Mouse (Mus musculus) heart, postnatal 25 days (tissue): ENCODE data around the gene Arhgap32. TPM values are rescaled to one million over a fixed set of nuclear protein-coding genes. Genes with fewer than 3 reads are reported as not detected.

Experiments used
- DNase-seq: peaks from one replicate; pipeline ENCODE4 v3.0.0; 2022; ENCODE audit warnings: low spot score
- intact Hi-C: fragments of 180-260 bp; cut with DNase I; formaldehyde crosslinking; loops from one replicate; pipeline ENCODE4 v1.15.1; 2025
- total RNA-seq, 2 experiments: library from RNA; stranded (reverse); gene quantifications; 2 replicates each; pipeline ENCODE4 v1.2.3; 2021

Gene Arhgap32
- total RNA-seq, 2 experiments from 2014 or later: 20.3 to 21.7 TPM

DNA sequence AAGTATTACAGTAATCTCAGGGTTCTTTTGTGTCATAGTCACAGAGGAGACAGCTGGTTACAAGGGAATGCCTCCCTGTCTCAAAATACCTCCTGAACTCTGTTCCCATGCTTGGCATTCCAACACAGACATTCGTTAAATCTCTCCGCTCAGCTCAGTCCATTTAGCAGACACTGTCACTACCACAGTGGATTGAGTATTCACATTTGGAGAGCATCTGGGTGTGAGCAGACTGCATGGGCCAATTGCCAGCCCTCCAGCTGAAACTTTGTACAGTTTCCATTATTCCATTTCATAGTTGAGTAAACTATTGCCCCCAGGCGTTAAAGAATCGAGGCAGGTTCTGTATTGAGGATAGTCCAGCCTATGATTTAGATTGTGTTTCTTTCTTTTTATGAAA lies 60.7 kb downstream of the Arhgap32 start:
- DNase-seq: no peak
- intact Hi-C loops: no loop called here

DNA sequence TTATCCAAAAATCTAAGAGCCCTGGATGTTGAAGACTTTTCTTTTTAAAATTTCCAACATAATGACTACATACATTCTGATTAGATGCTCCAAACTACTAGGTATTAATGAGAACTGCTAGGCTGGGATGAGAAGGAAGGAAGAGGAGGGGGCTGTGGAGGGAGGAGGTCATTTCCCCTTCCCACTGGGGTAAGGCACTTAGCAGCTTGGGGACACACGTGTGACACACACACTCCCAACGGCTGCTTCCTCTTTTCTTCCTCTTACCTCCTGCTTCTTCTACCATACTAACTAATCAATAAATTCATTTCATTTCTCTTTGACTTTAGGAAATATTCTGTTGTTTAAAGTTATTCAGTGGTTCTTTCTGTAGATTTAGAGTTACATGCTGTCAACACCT lies 65.2 kb downstream of the Arhgap32 start:
- intact Hi-C loops: no loop called here
- no peak for DNase-seq

DNA sequence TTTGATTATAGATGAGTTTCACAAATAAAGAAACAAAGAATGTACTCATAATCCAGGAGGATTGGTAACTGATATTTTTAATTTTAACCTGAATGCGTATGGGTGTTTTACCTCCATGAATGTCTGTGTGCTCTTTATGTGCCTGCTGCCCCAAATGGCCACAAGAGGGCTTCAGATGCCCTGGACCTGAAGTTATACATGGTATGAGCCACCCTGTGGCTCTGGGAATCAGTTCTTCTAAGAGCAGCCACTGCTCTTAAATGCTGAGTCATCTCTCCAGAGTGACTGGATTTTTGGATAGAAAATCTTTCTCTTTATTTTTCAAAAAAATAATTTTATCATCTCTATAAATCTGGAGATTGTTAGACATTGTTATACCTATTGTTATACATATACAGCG lies 70.6 kb downstream of the Arhgap32 start:
- DNase-seq: no peak
- intact Hi-C loops: no loop called here

- DNase-seq: no peak
- intact Hi-C loops: no loop called here
Observed at GRCm38 (mm10) chr9:32192295-32193073, 76.5 kb downstream of the Arhgap32 start.

- intact Hi-C loops: no loop called here
- no peak for DNase-seq
Observed at GRCm38 (mm10) chr9:32204450-32204990, 88.6 kb downstream of the Arhgap32 start.

DNA sequence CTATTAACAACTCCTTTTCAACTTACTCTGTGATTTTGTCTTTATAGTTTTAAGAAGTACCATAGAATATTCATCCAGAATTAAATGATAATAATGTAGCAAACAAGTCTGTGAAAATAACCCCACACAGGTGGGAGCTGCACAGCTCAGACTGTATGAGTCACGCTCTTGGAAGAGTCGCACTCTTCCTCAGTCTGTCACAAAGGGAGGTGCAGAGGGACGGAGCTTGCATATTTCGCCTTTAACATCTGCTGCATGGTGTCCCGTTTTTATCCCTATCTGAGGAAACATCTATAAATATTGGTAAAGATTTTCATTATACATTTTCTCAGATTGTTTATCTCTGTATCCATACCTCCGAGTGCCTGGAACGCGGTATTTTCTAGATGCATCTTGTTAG lies 91.2 kb downstream of the Arhgap32 start:
- intact Hi-C loops: no loop called here
- no peak for DNase-seq

DNA sequence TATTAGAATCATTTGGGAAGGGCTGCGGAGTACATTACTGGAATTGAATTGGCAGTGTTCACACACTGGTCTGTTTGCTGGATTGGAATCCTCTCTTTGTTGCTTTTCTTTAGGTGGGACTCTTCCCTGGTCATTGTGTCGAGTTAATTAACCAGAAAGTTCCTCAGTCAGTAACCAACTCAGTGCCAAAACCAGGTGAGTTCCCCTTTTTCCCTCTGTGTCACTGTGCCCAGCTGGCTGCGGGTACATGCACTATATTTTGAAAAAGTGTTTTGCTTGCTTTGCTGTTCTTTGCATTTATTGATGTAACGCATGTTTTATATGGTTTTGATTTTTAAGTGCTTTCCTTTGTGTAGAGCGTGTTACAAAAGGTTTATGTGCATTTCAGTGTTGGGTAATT lies 92.1 kb downstream of the Arhgap32 start:
- intact Hi-C loops: no loop called here
- no peak for DNase-seq

- no peak for DNase-seq
- intact Hi-C loops: no loop called here
Observed at GRCm38 (mm10) chr9:32216820-32217567, 101.1 kb downstream of the Arhgap32 start.

DNA sequence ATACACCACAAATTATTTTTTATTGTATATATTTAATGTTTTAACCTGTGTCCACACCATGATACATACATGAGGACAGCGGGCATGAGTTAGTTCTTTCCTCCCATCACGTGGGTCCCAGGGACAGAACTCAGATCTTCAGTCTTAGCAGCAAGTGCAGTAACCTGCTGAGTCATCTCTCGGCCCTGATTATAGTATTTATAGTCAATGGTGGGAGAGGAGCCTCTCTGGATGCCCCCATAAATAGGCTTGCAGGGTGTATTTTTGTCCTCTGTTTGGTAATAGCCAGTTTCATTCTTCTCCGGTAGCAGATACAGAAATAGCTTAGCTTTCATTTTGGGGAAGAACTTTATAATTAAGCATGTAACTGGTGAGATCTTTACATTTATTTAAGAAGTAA lies 103.5 kb downstream of the Arhgap32 start:
- DNase-seq: no peak
- intact Hi-C loops: no loop called here

GRCm38 (mm10) chr9:32222184-32222583 lies 106.2 kb downstream of the Arhgap32 start:
- intact Hi-C loops: no loop called here
- no peak for DNase-seq

- DNase-seq: no peak
- intact Hi-C loops: no loop called here
Observed at GRCm38 (mm10) chr9:32223739-32224529, 108.0 kb downstream of the Arhgap32 start.

- no peak for DNase-seq
- intact Hi-C loops: no loop called here
Observed at GRCm38 (mm10) chr9:32224937-32225336, 109.0 kb downstream of the Arhgap32 start.

DNA sequence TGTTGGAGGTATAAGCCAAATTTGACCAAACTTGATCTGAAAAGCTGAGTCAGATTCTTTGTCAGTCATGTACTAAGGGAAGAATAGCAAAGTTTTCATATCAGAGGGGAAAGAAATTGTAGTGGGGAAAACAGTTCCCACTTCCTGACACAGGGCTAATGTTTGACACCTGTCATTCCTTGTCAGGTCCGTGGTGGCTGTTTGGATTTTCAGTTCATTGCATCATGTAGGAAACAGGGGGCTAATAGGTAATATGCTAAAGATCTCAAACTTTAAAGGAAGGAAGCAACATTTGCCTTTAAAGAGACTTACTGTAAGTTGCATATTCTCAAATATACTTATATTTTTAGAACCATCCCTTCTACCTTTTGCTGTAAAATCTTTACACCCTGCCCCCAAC lies 109.6 kb downstream of the Arhgap32 start:
- intact Hi-C loops: no loop called here
- DNase-seq: no peak

DNA sequence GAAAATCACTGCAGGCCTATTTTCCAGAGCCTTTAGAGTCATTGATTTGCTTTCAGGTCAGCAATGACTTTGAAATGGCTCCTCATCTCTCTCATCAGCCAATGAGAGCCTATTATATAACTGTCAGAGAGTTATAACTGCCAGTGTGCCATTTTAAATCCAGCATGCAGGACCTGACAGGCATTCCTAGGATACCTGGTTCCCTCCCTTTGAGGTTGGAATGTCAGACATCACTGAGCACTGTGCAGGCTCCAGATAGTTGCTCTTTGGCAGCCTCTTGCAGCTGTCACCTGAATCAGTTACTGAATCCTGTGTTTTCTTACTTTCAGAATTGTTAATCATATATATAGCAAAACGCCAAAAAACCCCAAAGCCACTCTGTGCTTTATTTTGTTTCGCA lies 111.1 kb downstream of the Arhgap32 start:
- intact Hi-C loops: no loop called here
- DNase-seq: no peak

DNA sequence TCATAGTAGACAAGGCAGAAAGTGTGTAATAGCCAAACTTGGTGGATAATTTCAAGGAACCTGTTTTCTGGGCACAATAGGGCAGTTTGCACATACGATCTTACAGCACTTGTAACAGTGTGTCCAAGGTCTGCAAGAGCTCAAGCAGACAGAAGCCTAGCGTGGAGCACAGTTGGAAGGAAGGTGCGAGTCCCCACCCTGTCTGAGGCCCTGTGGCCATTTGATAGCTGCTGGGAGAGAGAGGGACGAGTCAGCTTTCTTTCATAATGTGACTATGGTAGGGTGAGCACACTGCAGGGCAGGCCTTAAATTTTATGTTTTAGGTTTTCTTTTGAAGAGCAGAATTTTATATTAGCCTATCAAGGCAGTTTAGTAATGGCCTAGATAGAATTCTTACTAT lies 117.7 kb downstream of the Arhgap32 start:
- no peak for DNase-seq
- intact Hi-C loops: no loop called here

- no peak for DNase-seq
- intact Hi-C loops: no loop called here
Observed at GRCm38 (mm10) chr9:32234767-32235489, 119.0 kb downstream of the Arhgap32 start.

DNA sequence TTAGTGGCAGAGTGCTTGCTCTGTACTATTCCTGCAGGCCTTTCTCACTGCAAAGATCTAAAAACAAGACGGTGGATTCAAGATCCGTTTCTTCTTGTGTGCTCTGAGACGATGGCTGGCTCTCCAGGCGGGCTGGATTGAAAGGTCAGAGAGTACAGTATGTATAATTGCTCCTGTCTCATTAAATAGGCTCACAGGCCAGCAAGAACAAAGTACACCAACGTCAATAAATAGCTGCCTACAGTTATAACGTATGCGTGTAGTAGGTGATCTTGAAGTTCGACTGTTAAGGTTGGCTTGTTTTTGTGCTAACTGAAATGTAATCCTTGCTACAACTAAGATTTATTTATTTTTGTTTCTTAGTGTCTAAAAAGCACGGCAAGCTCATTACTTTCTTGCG lies 123.0 kb downstream of the Arhgap32 start:
- no peak for DNase-seq
- intact Hi-C loops: no loop called here

- intact Hi-C loops: no loop called here
- no peak for DNase-seq
Observed at GRCm38 (mm10) chr9:32239427-32239826, 123.5 kb downstream of the Arhgap32 start.

DNA sequence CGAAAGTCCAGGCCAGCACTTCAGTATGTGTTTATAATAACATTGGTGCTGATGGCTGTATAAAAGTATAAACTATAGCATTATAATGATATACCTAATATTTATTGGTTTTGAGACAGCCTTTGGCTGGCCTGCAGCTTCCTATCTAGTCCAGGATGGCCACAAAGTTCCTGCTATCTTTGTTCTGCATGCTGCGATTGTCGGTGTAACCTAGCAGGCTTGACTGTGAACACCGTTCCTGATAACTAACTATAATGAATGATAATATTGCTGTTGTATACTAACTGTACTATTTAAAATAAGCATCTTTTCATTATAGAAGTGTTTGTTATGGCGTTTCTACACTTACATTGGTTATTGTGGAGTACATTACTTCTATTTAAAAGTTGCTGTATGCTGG lies 124.5 kb downstream of the Arhgap32 start:
- no peak for DNase-seq
- intact Hi-C loops: no loop called here

- no peak for DNase-seq
- intact Hi-C loops: no loop called here
Observed at GRCm38 (mm10) chr9:32241637-32242199, 125.8 kb downstream of the Arhgap32 start.
